Mouse (Mus musculus): ENCODE results near the gene Prc1. TPM values are rescaled to one million over a fixed set of nuclear protein-coding genes. Genes with fewer than 3 reads are reported as not detected.
"Not testable (repeated sequence)": the region's sequence is repeated elsewhere in the genome, so short reads cannot be mapped to it uniquely, and the experiment has no call there.

Prc1 gene
- polyA plus RNA-seq, 2 experiments: 76.5 to 131 TPM

GRCm38 (mm10) chr7:80323336-80323735 lies 29.1 kb downstream of the Prc1 start:
- Histone ChIP-seq H3K4me2 (ENCODE audit: low read depth) (peak overlapping the region; percentile 87), H3K27ac (peak overlapping the region; percentile 14), H3K9ac (replicated peaks) (peak overlapping the region; percentile 70), H3K36me3 (replicated peaks; ENCODE audit: control insufficient read depth, insufficient read depth, low read depth) (no peaks in the 10 kb centered on the region; the same call in 1 of the 2 replicates), H3K27me3 (ENCODE audit: control insufficient read depth, insufficient read depth, low read length) (no peaks in the 10 kb centered on the region), H3K4me1 (replicated peaks; ENCODE audit: control insufficient read depth in 2 of 2, insufficient read depth in 2 of 2, low read length in 1 of 2) (peaks cover 7 to 8% of the 10 kb centered on the region in 2 experiments; a peak in 3 of 4 replicates), H3K4me3 (ENCODE audit: insufficient read depth in 1 of 2, low read depth in 2 of 2, low read length in 2 of 2) (peak overlapping the region; percentile 80 to 98), H3K9me3 (ENCODE audit: control insufficient read depth, low read length) (no peaks in the 10 kb centered on the region)
- ATAC-seq (ENCODE audit: insufficient read depth) (no peak), DNase-seq (ENCODE audit: low read depth in 3 of 3, low spot score in 3 of 3) (no peak)
- 12% methylated on average over 8 of the region's 8 CpGs for WGBS (ENCODE audit: insufficient replicate concordance)
- TF ChIP-seq CTCF (IDR thresholded peaks at IDR 0.05; ENCODE audit: low read depth) (no peak), EP300 (IDR thresholded peaks at IDR 0.05; ENCODE audit: low read depth) (no peak)

GRCm38 (mm10) chr7:80324043-80324815 lies 30.0 kb downstream of the Prc1 start, which contains the start of gene Rccd1:
Gene Rccd1, minus strand, starts transcription at chr7:80324454.
- WGBS (ENCODE audit: insufficient replicate concordance): 2% methylated on average over 38 of the region's 38 CpGs
- TF ChIP-seq CTCF (IDR thresholded peaks at IDR 0.05; ENCODE audit: low read depth) (no peak; the same call in 1 of the 2 replicates), EP300 (IDR thresholded peaks at IDR 0.05; ENCODE audit: low read depth) (0 out of 2 replicates have a peak, but pooled peaks have one; percentile 3)
- H3K36me3 ChIP-seq (replicated peaks; ENCODE audit: control insufficient read depth, insufficient read depth, low read depth): no peaks in the 10 kb centered on the region; the same call in 1 of the 2 replicates
- H3K27me3 ChIP-seq (ENCODE audit: control insufficient read depth, insufficient read depth, low read length): no peaks in the 10 kb centered on the region
- peaks cover 7 to 8% of the 10 kb centered on the region in 2 experiments; a peak in 3 of 4 replicates for H3K4me1 ChIP-seq (replicated peaks; ENCODE audit: control insufficient read depth in 2 of 2, insufficient read depth in 2 of 2, low read length in 1 of 2)
- H3K9me3 ChIP-seq (ENCODE audit: control insufficient read depth, low read length): no peaks in the 10 kb centered on the region
- H3K9ac ChIP-seq (replicated peaks): peak within 1 kb of the TSS; percentile 70
- peak within 1 kb of the TSS; percentile 46 for H3K27ac ChIP-seq
- ATAC-seq (ENCODE audit: insufficient read depth) (peak; percentile 100), DNase-seq (ENCODE audit: low read depth in 3 of 3, low spot score in 3 of 3) (peak; percentile 89 to 92 (median 89))
- H3K4me2 ChIP-seq (ENCODE audit: low read depth): peak within 1 kb of the TSS; percentile 87
- peak within 1 kb of the TSS; percentile 80 to 98 for H3K4me3 ChIP-seq (ENCODE audit: insufficient read depth in 1 of 2, low read depth in 2 of 2, low read length in 2 of 2)

DNA sequence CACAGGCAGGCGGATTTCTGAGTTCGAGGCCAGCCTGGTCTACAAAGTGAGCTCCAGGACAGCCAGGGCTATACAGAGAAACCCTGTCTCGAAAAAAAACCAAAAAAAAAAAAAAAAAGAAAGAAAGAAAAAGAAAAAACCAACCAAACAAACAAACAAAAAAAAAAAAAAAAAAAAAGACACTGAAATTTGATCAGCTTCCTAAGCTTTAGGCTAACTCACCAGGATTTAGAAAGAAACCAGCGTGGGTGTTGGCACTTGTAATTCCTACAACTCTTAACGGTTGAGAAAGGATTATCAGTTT lies 30.5 kb downstream of the Prc1 start:
- peak overlapping the region in 1 of 2 experiments; percentile 80; a peak in 2 of 4 replicates for H3K4me3 ChIP-seq (ENCODE audit: insufficient read depth in 1 of 2, low read depth in 2 of 2, low read length in 2 of 2)
- peak overlapping the region; percentile 87 for H3K4me2 ChIP-seq (ENCODE audit: low read depth)
- 27% methylated on average over 5 of the region's 5 CpGs for WGBS (ENCODE audit: insufficient replicate concordance)
- DNase-seq (ENCODE audit: low read depth in 3 of 3, low spot score in 3 of 3); H3K9ac ChIP-seq (replicated peaks); ATAC-seq (ENCODE audit: insufficient read depth); H3K9me3 ChIP-seq (ENCODE audit: control insufficient read depth, low read length); H3K27me3 ChIP-seq (ENCODE audit: control insufficient read depth, insufficient read depth, low read length); H3K4me1 ChIP-seq (replicated peaks; ENCODE audit: control insufficient read depth in 2 of 2, insufficient read depth in 2 of 2, low read length in 1 of 2); H3K27ac ChIP-seq; H3K36me3 ChIP-seq (replicated peaks; ENCODE audit: control insufficient read depth, insufficient read depth, low read depth): not testable (repeated sequence)

DNA sequence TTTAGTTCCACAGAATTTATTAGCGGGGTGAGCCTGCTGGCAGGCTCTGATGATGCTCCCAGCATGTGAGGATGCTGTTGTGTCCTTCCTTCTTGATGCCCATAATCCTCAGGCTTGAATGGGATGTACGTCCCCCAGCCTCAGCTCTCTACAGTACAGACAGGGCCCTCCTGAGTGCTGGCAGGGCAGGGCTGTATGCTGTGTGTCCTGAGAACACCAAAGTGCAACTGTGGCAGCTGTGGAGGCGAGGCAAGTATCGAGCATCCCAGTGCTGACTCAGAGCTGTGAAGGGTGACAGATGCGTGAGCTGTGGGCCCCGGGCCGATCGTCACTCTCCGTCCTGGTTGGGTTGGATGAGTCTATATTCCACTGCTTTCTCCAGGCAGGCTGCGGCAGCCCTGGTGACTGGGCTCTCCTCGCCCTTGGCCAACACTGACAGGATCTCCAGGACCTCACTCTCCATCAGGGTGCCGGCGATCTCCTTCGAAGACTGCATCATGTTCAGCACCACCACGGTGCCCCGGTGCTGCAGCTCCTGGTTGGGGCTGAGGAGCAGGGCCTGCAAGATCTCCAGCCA lies 31.1 kb downstream of the Prc1 start:
- H3K4me3 ChIP-seq (ENCODE audit: insufficient read depth in 1 of 2, low read depth in 2 of 2, low read length in 2 of 2): no peak overlapping the region
- no peaks in the 10 kb centered on the region for H3K27me3 ChIP-seq (ENCODE audit: control insufficient read depth, insufficient read depth, low read length)
- H3K9ac ChIP-seq (replicated peaks): no peak overlapping the region
- peak overlapping the region; percentile 87; the same call in 1 of the 2 replicates for H3K4me2 ChIP-seq (ENCODE audit: low read depth)
- 92% methylated on average over 16 of the region's 16 CpGs for WGBS (ENCODE audit: insufficient replicate concordance)
- peaks cover 7 to 8% of the 10 kb centered on the region in 2 experiments; a peak in 3 of 4 replicates for H3K4me1 ChIP-seq (replicated peaks; ENCODE audit: control insufficient read depth in 2 of 2, insufficient read depth in 2 of 2, low read length in 1 of 2)
- no peak overlapping the region for H3K27ac ChIP-seq
- DNase-seq (ENCODE audit: low read depth in 3 of 3, low spot score in 3 of 3): no peak
- H3K36me3 ChIP-seq (replicated peaks; ENCODE audit: control insufficient read depth, insufficient read depth, low read depth): no peaks in the 10 kb centered on the region; the same call in 1 of the 2 replicates
- H3K9me3 ChIP-seq (ENCODE audit: control insufficient read depth, low read length): no peaks in the 10 kb centered on the region
- no peak for ATAC-seq (ENCODE audit: insufficient read depth)
- no peak for TF ChIP-seq CTCF (IDR thresholded peaks at IDR 0.05; ENCODE audit: low read depth)
- no peak for TF ChIP-seq EP300 (IDR thresholded peaks at IDR 0.05; ENCODE audit: low read depth)

- Histone ChIP-seq H3K36me3 (replicated peaks; ENCODE audit: control insufficient read depth, insufficient read depth, low read depth) (no peaks in the 10 kb centered on the region; the same call in 1 of the 2 replicates), H3K4me3 (ENCODE audit: insufficient read depth in 1 of 2, low read depth in 2 of 2, low read length in 2 of 2) (no peak overlapping the region), H3K9ac (replicated peaks) (no peak overlapping the region), H3K4me2 (ENCODE audit: low read depth) (no peak overlapping the region), H3K9me3 (ENCODE audit: control insufficient read depth, low read length) (no peaks in the 10 kb centered on the region), H3K27ac (no peak overlapping the region), H3K4me1 (replicated peaks; ENCODE audit: control insufficient read depth in 2 of 2, insufficient read depth in 2 of 2, low read length in 1 of 2) (peaks cover 7 to 8% of the 10 kb centered on the region in 2 experiments; a peak in 3 of 4 replicates), H3K27me3 (ENCODE audit: control insufficient read depth, insufficient read depth, low read length) (no peaks in the 10 kb centered on the region)
- WGBS (ENCODE audit: insufficient replicate concordance): 90% methylated on average over 19 of the region's 19 CpGs
- no peak for DNase-seq (ENCODE audit: low read depth in 3 of 3, low spot score in 3 of 3)
- TF ChIP-seq CTCF (IDR thresholded peaks at IDR 0.05; ENCODE audit: low read depth): no peak
- no peak for TF ChIP-seq EP300 (IDR thresholded peaks at IDR 0.05; ENCODE audit: low read depth)
- ATAC-seq (ENCODE audit: insufficient read depth): no peak
Measured at GRCm38 (mm10) chr7:80326076-80326475, 31.8 kb downstream of the Prc1 start.

All from liver, embryonic 14.5 days (tissue).